Mouse (Mus musculus) mouse trophoblast stem cell (cell line): ENCODE results near the gene Mex3d.
"Not testable (repeated sequence)": the region's sequence is repeated elsewhere in the genome, so short reads cannot be mapped to it uniquely, and the experiment has no call there.

Experiments
- in situ Hi-C, 2 experiments: fragments of 300-500 bp; cut with MseI, MboI; formaldehyde crosslinking; loops; 2 replicates in 1 of 2; 3 replicates in 1 of 2; pipeline ENCODE4 v1.15.1; 2025

Gene Mex3d

DNA sequence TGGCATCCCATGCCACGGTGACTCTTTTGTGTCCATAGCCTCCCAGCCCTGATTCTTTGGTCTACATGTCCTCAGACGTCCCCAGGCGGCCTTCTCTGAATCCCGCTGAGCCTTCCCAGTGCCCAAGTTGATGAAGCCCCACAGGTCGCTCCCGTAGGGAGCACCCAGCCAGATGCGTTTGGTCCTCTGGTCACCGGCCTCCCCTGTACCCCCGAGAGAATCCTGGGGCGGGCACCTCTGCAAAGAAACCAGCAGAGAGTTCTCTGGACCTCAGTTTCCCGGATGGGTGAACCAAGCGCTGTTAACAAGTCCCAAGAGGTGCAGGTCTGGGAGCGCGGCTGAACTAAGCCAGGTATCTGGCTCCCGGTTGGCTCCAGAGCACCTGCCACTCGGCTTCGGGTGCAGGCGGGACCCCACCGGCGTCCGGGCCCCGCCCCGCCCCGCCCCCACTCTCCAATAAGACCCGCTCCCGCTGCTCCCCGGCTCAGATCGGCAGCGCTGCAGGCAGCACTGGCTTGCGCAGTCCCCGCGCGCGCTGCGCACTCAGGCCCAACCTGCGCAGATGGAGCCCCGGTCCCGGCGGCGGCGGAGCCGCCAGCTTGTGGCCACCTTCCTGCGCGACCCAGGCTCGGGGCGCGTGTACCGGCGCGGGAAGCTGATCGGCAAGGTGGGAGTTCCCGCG, 31.3 kb downstream of the Mex3d start, which contains the start of gene Plk5:
Gene Plk5 (plus strand): TSS at position 459 of the 682 bp plus-strand sequence.
- in situ Hi-C loops = no loop called here

DNA sequence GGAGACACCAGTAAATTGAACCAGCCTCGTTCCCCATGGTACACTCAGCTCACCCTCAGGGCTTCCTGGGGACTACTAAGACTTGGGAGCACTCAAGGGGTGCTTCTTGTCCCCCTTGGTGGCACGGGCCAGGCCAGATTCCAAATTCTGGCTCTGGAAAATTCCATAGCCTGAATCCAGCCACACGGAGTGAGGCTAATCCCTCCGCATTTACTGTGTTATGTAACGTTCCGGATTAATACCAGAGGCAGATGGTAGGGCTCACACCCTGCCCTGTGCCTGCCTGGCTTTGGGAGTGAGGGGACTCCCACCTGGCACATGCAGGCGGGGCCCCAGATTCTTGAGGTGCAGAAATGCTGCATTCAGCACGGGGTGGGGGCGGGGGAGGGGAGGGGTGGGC, 32.0 kb downstream of the Mex3d start:
- in situ Hi-C loops = no loop called here

DNA sequence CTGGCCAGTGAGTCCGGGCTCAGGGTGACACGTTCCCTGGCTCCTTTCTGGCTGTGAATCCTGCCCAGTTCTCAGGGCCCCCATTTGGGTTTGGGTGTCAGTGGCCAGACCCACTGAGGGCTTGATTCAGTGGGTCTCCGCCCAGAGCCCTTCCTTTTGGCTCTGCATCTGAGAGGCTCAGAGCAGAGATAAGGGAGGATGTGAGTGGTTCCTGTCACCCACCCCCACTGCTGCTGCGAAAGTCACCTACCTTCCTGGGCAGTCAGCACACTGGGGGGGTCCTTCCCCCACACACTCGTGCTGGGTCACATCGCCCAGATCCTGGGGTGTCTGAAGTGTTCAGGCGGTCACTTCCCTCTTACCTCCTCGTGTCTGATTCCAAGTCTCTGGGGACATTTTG, 34.7 kb downstream of the Mex3d start:
- in situ Hi-C loops = no loop called here

DNA sequence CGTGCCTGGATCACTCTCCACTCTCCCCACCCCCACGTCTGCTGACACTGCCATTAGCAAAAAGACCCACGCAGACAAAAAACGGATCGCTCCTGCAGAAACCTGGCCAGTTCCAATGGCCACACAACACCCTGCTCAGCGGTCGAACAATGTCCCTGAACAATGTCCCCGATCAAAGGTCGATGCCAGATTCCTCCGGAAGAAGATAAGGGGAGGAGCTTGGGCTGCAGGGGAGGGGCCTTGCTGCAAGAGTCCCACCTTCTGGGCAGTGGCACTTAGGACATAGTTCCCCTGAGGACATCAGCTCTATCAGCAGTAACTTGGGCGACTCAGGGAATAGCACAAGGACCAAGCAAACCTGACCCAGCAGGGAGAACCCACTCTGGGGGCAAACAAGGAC, 35.6 kb downstream of the Mex3d start:
- in situ Hi-C loops = no loop called here

DNA sequence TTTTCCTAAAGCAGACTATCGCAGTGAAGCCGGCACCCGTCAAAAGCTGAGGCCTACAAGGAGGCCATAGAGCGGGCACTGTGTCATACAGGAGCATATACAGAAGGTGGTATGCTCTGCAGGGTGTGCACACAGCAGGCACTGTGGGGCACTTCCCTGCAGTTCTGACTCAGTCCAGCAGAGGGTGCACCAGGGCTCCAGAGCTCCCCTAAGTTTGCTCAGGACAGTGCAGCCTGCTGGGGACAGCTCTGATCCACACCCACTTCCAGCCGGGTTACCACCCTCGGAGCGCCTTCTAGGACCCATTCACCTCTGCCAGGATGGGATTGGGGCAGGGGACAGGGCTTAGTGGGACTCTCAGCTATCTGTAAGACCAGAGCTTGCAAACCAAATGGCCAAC, 37.2 kb downstream of the Mex3d start:
- in situ Hi-C loops = no loop called here

DNA sequence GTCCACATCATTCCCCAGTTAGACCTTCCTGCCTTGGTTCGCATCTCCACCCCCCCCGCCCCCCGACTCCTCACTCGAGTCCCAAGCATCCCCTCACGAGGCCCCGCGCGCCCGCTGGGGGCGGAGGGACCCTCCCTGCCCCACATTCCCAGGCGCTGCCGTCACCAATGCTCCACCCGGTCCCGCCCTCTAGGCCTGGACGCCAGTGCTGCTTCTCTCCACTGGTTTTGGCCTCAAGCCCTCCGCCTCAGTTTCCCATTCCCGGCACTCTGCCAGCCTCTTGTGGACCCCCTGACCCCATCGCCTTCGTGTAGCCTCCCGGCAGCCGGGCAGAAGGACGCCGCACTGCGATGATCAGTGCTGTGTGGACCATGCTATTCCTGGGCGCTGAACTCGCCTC, 38.5 kb downstream of the Mex3d start:
- in situ Hi-C loops = no loop called here

DNA sequence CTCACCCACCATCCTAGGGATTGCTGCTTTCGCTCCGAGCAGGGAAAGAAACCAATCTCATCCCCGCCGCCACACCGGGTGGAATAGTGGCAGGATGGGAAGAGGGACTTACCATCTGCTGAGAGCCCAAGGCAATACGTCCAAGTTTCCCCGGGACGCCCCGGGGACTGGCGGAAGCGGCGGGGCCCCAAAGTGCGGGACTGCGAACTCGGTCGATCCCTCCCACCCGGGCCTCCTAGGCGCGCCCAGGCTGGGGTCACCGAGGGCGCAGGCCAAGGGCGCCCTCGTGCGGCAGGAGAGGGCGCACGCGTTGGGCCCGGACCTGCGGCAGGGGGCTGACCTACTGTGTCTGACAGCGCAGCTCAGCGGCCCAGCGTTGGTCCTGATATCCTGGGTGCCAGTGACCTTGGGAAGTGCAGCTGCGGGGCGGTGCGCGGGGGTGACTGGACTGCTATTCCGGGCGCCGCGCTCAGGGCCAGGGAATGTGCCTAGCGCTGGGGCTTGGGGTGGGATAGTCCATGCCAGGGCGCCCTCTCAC, 39.1 kb downstream of the Mex3d start, which contains the start of gene Adamtsl5:
Gene Adamtsl5 (minus strand): TSS at position 169 of the 538 bp plus-strand sequence.
- in situ Hi-C loops = no loop called here

DNA sequence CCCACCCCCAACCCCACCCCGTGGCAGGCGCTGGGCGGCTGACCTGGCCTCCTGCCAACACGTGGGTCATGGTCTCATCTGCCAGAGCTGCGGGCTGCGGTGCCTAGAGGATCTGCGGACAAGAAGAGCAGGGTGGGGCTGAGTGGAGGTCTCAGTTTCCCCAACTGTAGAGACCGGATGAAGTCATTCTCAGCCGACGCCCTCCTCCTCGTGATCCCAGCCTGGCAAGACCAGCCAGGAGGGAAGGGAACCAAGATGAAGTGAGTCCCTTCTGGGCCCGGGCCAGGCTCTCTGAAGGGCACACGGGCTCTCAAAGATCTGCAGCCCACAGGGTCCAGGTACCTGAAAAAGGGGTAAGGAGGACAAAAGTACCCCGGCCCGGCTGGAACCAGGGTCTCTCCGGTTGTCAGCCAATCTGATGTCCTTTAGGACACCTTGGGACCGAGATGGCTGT, 39.9 kb downstream of the Mex3d start:
- in situ Hi-C loops = no loop called here

DNA sequence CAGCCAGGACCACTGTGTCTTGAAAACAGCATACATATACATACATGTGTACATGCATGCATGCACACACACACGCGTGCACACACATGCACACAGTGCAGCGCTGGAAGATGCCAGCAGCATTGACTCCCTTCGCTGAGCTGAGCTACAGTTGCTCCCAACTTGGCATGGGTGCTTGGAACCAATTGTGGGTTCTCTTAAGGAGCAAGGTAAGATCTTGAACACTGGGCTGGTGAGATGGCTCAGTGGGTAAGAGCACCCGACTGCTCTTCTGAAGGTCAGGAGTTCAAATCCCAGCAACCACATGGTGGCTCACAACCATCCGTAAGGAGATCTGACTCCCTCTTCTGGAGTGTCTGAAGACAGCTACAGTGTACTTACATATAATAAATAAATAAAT, 41.5 kb downstream of the Mex3d start:
- in situ Hi-C loops = not testable (repeated sequence)

DNA sequence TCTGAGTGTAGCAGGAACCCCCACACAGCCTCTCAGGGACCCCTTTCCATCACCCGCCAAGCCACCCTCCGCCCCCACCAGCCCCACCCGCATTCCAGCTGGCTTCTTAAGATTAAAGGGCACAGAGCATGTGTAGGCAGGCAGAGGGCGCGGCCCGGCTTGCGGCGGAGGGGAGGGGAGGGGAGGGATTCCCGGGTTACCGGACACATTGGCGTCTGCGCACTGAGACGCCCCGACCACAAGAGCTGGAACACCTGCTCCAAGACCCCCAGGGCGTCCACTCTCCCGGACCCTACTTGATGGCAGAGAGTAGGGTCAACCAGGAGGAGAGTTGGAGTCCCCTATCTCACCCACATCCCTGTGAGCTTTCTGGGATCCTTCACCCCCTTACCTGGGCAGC, 42.3 kb downstream of the Mex3d start:
- in situ Hi-C loops = no loop called here

DNA sequence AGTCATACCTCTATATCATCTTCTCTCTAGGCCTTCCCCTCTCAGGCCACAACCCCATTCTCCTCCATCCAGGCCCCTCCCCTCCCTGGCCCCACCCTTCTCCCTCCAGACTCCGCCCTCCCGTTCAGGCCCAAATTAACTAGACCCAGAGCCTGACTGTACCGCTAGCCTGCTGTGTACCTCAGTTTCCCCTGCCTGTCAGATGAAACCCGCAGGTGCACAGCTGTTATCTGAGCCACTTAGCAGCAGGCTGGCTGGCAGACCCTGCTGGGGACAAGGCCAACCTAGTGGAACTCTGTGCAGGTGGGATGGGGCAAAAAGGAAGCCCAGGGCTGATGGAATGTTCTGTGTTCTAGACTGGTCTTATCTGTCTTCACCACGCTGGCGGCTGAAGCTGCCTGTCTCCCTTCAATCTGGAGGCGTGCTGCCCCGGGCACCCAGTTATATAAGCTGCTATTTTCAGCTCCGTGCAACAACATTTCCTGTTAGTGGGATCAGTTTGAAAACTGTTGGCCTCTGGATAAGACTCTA, 43.3 kb downstream of the Mex3d start:
- in situ Hi-C loops = no loop called here

DNA sequence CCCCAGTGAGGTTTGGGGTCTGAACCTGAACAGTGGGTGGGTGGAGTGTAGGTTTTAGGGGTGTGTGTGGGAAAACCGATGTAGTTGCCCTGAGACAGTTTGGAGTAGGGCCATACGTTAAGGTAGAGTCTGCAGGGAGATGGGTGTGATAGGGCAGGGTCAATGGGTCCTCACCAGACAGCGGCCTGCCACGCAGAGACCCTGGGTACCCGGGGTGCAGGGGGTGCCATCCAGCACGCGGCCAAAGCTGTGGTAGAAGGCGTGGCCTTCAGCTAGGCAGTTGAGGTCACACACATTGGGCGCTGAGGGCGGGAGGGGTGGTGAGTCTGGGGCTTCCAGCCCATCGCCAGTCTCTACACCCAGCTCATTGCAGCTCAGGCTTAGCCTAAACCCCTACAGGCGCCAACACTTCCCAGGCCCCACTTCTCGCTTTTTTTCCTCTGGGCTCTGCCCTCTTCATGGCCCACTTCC, 44.0 kb downstream of the Mex3d start:
- in situ Hi-C loops = no loop called here

DNA sequence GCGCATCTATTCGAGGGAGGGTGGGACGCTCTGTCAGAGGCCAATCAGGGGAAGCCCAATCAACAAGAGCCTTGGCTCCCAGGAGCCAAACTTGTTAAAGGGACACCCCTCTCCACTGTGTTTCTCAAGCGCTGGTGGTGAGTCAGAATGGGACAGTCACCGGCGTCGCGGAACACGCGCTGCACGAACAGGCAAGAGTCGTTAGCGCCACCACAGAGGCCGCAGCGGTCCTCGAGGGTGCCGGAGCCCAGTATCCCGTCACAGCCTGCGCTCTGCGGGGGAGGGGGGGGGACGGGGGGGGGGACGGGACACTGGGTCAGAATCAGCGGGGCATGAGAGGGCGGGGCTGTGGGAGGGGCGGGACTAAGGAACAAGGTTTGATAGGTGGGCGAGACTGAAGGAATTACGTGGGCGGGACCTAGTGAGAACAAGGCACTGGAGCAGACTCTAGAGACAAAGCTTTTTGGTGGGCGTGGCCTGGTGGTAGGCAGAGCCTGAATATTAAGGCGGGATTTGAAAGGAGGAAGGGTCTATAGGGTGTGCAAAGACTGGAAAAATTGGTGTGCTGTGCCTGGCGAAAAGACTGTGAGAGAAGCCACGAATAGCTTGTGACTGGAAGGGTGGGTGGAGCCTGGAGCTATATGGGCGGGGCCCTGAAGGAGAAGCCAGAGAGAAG, 44.6 kb downstream of the Mex3d start:
- in situ Hi-C loops = no loop called here

DNA sequence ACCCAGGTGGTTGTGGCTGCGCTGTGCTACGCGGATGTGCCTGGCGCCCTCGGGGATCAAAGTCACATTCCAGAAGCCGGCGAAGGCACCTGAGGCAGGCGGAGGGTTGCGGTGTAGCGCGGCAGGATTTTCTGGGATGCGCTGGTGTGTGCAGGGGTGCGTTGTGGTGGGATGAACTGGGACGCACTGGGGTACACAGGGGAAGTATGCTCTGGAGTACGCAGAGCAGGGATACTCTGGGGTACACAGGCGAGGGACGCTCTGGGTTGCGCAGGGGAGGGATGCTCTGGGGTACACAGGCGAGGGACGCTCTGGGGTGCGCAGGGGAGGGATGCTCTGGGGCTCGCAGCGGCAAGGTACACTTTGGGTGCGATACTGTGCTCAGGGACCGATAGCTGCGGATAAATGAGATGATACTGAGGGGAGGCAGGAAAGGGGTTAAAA, 45.1 kb downstream of the Mex3d start:
- in situ Hi-C loops = no loop called here

DNA sequence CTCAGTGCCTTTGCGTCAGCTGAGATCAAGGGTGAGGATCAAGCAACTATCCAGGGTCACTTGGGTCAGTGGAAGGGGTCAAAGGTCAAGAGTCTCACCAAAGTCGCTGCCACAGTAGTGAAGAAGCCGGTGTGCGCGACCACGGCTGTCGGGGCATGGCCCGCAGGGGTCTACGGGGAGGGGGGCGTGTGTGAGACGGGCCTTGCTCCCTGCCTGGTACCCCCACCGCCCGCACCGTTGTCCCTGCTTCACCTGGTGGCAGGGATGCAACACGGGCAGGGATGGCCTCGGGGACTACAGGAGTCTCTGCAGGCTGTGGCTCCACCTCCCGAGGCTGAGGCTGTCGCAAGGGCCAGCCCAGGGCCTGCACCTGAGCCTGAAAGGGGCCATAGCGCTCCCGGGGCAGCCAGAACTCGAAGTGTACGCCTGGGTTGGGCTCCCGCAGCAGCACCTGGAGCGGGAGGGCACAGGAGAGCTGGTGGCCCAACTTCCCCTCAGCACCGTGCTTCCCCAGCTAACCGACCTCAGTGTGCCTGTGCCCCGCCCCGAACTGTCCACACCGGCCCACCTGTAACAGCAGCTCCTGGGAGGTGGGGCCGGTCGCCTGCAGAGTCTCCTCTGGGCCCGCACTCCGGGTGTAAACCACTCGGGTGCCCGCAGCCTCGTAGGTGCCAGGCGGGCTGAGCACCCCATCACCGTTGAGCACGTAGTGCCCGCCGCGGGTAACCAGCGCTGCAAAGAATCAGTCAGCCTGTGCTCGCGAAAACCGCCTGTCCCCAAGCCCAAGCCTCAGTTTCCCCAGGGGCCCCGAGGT, 45.8 kb downstream of the Mex3d start:
- in situ Hi-C loops = no loop called here

DNA sequence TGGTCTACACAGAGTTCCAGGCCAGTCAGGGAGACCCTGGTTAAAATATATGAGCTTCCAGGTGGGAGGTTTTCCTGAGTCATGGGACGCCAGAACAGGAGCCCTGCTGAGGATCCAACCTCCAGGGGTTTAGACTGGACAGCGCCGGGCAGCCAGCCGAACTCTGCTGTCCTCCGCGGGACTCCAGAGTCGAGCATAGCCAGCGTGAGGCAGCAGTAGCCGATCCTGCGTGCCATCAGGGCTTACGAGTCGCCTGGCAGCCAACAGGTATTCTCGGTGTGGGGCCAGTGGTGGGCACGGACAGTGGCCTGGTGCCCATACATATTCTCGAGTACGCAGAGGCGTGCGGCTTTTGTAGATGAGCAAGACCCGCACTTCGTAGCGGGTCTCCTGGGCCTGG, 46.4 kb downstream of the Mex3d start:
- in situ Hi-C loops = no loop called here

DNA sequence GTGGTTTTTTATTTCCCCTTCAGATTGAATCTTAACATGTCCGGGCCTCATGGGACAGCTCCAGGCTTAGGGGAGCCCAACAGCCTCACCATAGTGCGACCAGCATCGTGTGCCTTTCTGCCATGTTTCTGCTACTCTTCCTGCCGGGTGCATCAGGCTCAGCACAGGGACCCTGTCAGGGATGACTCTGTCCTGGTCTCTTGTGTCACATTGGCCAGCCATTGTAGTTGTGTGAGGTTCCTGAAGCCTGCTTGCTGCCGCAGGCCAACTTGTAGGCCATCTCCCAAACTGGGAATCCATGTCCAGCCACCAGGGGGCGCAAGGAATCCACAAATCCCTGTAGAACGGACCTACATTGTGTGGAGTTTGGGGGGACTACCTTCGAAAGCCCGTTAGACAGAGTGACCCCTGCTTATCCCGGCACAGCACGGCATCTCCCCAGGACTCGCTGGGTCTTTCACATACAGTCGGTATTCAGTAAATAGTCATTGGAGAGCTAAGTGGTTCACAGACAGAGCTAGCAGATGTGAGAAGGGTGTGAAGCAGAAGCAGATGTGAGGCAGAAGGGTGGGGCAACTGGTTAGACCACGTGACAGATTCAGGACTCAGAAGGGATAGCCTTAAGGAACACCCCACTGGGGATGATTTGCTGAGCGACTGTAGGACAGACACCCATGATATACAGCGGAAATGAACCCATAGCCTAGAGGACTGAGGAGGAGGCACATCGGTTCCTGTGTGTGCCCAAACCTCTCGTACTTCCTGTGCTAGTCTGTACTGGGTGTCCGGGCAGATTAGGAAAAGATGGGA, 47.3 kb downstream of the Mex3d start:
- in situ Hi-C loops = no loop called here

DNA sequence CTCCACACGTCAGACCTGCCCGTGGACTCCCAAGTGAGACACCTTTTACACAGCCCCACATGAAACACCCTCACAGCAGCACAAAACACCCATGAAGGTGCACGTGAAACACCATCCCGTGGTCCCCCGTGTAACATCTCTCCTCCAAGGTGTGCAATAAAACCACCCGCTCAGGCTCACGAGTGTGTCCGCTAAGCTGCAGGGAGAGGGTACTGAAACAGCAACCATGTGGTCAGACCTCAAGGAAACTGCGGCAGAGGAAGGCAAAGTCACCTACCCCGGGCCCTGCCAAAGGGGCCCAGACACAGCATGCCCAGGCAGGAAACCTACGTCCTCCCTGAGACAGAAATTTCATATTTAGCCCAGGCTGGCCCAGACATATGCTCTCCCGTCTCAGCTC, 51.2 kb downstream of the Mex3d start:
- in situ Hi-C loops = no loop called here

DNA sequence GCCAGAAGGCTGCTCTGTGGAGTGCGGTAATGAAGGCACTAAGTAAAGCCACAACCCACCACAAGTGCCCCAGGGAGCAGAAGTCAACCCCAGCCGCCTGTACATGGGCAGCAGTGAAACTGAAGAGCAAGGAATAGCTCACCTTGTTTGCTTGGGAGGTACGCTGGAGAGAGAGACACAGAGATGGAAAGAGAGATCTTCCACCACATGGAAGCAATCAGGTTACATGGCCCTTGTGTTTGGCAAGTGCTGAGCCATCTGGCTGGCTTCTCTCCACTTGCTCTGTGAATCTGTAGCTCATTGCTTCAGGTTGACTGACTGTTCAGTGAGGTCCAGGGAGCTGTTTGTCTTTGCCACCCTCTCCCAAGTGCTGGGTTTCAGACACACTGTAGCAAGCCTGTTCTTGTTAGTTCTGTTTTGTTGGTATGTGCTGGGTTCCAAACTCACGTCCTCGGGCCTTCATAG, 54.9 kb downstream of the Mex3d start:
- in situ Hi-C loops = no loop called here

DNA sequence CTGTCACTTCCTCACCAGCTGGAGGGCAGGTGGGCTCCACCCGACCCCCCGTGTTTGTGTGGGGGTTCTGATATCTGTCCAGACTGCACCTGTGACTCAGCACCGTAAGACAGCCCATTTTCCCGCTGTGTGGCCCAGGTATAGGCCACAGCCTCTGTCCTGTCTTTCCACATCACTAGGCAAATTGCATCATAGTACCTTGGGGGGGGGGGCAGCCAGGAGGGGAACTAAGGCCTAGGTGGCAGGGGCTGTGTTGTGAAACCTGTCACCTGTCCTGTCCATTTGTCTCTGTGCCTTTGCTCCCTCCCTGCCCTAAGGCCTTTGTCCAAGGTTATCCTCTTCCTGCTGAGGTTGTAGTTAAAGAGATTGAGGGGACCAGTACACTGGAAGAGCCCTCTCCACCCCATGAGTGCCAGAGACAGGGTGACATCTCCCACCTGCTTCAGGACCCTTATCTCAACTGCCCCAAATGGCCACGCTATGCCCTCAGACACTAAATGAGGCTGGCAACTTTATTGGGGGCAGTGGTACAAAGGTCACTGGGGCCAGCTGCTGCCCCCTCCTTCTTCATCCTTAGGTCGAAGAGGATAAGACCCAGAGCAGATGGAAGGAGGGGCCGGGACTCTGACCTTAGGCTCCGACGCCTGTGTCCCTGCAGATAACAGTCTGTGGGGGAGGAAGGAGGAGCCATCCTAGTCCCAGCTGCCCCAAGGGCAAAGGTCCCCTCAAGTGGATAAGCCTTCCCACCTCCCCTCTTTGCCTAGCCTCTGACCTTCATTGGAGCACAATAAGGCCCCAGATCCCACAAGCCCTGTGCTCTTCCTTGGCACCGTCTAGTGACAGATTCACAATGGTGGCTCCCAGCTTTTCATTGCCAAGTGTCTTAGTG, 55.6 kb downstream of the Mex3d start:
- in situ Hi-C loops = no loop called here
